Mouse (Mus musculus) gastrocnemius, postnatal 4 days (tissue): ENCODE results near the gene Tex9. TPM values are rescaled to one million over a fixed set of nuclear protein-coding genes. Genes with fewer than 3 reads are reported as not detected.

Source experiments
- DNase-seq, 2 experiments: peaks; one replicate each; pipeline ENCODE4 v3.0.0; 2021 to 2022; ENCODE audit warnings: low spot score in 2 of 2, mixed read lengths in 2 of 2
- long read RNA-seq, 2 experiments: library from polyadenylated mRNA; stranded (forward); transcript quantifications; one replicate each; pipeline ENCODE4 v2.0.0; 2021
- total RNA-seq, 2 experiments: library from RNA; stranded (reverse); gene quantifications; 2 replicates each; pipeline ENCODE4 v1.2.3; 2021

The Tex9 gene
- total RNA-seq, result 1 to 10 TPM; 4.0 to 5.3 TPM
- long read RNA-seq, experiment 1, partial matches to known transcripts, result 0 of 2 reads
- long read RNA-seq, experiment 1, other reads (novel, unspliced or antisense), result 1 of 2 reads
- long read RNA-seq, experiment 2, partial matches to known transcripts, result 0 of 4 reads
- long read RNA-seq, experiment 2, other reads (novel, unspliced or antisense), result 2 of 4 reads

- DNase-seq, result no peak
Observed at GRCm38 (mm10) chr9:72492194-72492565, at the start of gene Tex9. Tex9 (minus strand) TSS chr9:72492212.

DNA sequence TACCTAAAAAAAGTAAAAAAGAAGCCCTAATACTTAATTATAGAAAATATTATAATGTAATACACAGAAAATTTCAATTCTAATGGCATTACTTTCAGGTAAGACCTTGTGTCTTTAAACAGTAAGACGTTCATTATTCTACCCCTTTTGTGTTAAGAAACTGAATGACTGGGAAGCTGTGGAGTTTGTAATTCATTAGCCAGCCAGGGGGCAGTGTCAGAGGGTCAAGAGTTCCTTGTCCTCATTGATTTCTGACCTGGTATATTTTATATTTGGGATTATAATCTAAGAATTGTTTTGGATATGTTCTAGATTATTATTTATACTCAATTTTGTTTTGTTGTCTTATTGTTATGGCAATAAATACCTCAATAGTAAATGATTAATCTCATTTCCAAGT is 45.1 kb upstream of the Tex9 start:
- DNase-seq, result no peak

GRCm38 (mm10) chr9:72535394-72535793 is 43.4 kb upstream of the Tex9 start:
- no peak for DNase-seq

- DNase-seq, result no peak
Observed at GRCm38 (mm10) chr9:72534985-72535384, 43.0 kb upstream of the Tex9 start.

DNA sequence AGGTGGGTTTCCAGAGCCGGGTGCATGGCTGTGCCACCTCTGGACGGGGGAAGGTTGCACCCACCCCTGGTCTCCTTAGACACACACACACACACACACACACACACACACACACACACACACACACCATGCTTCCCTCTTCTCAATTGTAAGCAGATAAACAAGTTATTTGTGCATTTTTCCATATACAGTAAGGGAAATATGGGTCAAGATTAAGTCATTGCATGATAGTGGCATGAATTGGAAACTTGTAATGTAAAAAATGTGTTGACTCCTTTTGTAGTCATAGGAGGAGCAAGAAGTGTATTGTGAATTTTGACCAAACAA is 41.0 kb upstream of the Tex9 start:
- DNase-seq, result no peak

GRCm38 (mm10) chr9:72532381-72533088 is 40.5 kb upstream of the Tex9 start:
- peak; percentile 25 to 55 for DNase-seq

GRCm38 (mm10) chr9:72531996-72532380 is 40.0 kb upstream of the Tex9 start, which contains the start of gene Rfx7:
Rfx7 (plus strand) TSS chr9:72532240.
- peak; percentile 69 to 75 for DNase-seq

DNA sequence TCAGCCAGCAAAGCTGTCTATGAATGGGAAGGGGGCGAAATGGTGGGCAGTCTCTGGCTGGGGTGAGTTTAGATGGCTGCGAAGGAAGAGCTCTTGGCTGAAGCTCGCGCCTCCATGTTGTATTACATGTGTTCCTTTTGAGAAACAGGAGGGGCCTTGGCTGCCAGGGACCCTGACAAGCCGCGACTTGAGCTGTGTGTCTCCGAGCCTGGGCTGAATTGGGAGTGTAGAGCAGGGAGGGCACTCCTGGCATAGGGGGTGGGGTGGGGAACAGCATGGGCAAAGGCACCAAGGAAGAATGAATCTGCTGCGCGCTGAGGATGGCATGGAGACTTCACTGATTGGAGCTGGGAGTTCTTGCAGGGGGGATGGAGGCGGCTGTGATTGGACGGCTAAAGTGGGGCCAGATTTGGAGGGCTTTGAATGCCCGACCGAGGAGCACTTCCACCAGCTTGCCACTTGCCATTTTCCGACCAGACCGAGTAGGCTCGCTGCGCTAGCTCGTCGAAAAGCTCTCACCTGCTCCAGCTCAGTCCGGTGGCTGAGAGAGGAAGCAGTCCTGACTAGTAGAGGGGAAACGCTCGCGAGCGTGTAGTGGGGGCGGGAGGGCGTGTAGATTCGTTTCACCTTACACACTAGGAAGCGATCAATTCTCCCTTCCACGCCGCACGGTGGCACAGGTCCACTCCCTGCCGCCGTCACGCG is 39.4 kb upstream of the Tex9 start:
- peak; percentile 44 to 76 for DNase-seq

- peak; percentile 18 to 50 for DNase-seq
Observed at GRCm38 (mm10) chr9:72530824-72531223, 38.8 kb upstream of the Tex9 start.

GRCm38 (mm10) chr9:72530237-72530636 is 38.2 kb upstream of the Tex9 start:
- peak; percentile 73 to 84 for DNase-seq

- DNase-seq, result no peak
Observed at GRCm38 (mm10) chr9:72526091-72526490, 34.1 kb upstream of the Tex9 start.

DNA sequence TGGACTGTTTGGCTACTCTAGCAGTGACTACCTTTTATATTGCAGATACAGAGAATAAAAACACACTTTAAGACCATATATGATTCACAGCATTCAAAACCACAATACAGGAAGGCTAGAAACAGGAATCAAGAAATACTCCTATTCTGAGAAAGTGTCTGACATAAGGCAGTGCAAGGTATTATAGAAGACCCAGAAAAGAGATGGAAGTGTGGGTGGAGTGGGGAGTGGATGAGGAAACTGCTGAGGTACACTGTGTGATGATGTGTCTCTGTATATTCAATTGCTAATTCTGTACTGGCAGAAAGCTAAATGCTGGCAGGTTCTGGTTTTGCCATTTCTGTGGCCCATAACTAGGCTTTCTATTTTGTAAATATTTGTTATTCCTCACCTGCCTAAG is 28.8 kb upstream of the Tex9 start:
- no peak for DNase-seq

GRCm38 (mm10) chr9:72519246-72519645 is 27.2 kb upstream of the Tex9 start:
- no peak for DNase-seq

GRCm38 (mm10) chr9:72515366-72515765 is 23.4 kb upstream of the Tex9 start:
- DNase-seq, result no peak

DNA sequence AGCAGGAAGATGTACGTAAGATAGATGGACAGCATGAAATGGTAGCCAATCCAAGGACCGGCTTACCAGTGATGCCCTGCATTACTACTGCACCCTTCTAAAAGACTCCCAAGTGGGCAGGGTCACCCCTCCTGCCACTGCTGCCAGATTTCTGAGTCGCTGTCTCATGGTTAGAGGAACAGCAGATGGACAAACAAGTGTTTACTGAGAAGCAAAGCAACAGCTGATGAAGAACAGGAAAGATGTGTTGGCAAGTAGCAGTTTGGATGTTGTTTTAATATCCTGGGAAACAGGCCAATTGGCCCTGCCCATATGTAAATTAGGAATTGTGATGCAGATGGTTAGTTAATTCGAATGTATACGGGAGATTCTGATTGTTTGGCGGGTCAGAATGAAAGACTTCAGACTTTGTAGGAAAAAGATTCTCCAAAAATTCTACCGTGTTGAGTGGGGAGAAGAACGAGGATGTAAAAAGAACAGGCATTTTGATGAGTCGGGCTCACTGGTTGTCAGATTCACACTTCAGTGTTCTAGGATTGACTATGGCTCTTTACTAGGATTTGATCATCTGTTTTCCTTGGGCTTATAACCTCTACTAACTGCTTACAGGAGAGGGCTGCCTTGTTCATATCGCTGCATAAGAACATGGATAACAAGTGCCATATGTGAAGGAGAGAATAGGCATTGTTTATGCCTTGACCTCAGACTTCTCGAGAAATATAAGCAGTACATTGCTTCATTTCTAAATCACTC is 20.4 kb upstream of the Tex9 start:
- no peak for DNase-seq

DNA sequence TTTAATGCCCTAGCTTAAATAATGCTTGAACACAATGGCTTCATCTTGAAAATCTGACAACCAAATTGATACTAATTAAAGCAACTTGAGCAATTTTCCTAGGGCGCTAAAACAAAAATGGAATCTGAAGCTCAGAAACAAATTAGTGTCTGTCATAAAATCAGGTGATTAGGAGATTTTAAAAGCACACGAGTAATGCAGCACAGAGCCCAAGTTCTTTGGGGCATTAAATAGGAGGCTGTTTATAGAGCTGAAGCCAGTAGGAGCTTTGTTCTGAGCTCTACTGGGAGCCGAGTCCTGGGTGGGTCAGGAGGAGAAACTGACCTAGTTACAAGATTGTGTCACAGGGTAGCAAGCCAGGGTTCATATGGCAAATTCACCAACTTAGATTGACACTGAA is 5.2 kb upstream of the Tex9 start:
- DNase-seq, result no peak

- DNase-seq, result no peak
Observed at GRCm38 (mm10) chr9:72496691-72497090, 4.7 kb upstream of the Tex9 start.

GRCm38 (mm10) chr9:72493984-72494685 is 2.1 kb upstream of the Tex9 start:
- no peak for DNase-seq

DNA sequence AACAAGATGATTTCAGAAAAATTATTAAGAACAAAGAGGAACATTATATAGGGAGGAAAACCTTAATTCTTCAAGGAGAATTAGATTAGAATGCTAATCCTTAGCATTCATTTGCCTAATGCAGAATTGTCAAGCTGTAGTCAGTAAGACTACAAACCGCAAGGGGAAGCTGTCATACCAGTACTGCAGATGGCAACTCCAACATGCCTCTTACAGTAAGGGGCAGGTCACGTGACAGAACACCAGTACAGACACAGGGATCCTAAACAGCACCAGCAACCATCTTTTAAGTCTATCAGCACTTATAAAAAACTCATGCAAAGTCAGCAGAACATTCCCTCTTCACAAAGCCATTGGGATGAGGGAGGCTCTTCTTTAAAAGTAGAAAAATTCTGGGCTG is 1.5 kb upstream of the Tex9 start:
- DNase-seq, result no peak

GRCm38 (mm10) chr9:72491559-72492193 is 336 bp downstream of the Tex9 start:
- DNase-seq, result peak; percentile 83 to 92

DNA sequence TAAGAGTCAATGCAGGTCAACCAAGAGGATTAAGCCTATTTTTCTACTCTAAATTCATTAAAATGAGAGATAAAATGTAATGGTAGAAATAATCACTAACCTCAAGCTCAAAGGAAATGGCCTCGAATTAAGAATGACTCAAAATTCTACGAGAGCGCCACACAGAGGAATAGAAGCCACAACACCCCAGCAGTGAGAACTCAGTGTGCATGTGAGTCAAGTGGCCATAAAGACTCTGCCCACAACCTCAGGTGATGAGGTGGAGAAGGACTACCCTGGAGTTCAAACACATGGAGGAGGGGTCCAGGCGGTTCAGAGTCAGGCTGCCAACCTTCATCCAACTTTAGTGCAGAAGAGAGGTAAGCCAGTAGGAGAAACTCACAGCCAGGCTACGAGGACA is 2.9 kb downstream of the Tex9 start:
- no peak for DNase-seq
